ENCODE assay signal across 16 mouse cellular contexts in the genomic region with DNA sequence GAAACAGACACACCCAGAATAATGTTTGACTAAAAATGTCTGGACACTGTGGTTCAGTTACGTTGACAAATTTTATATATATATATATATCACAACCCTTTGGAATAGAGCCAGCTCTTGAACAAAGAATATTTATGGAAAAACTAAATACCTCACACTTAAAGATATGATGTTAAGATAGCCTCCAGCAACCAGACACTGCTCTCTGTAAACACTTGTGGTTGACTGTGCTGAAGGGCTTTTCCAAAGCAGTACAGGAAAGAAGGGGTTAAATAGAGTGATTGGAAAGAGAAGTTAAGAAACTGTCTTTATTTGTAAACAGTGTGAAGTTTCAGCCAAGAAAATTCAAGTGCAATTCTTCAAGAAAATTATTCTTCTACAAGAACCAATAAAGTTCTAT.
"Had no signal": no experiment of that assay in that cellular context is flagged by ENCODE, and none has a peak within 500 bp of the region (broad histone marks: within the 10 kb centered on the region; RNA-seq: fewer than 3 reads in every experiment).

No protein-coding gene starts in this region.

- DNase-seq: retina, postnatal 1 day; right cerebral cortex, adult 18-20 months; right cerebral cortex, postnatal 14 days; right cerebral cortex, postnatal 25 days; right cerebral cortex, postnatal 4 days; spleen, adult 18-20 months; thymus, adult 18-20 months; thymus, adult 2 months; thymus, postnatal 14 days; thymus, postnatal 25 days; thymus, postnatal 36 days; thymus, postnatal 4 days had no signal

- H3K27ac ChIP-seq: neural tube, embryonic 13.5 days; neural tube, embryonic 15.5 days; stomach, embryonic 15.5 days; stomach, postnatal 0 days had no signal

- H3K9ac ChIP-seq: neural tube, embryonic 13.5 days; neural tube, embryonic 15.5 days; stomach, embryonic 15.5 days had no signal

- H3K4me3 ChIP-seq: neural tube, embryonic 13.5 days; neural tube, embryonic 15.5 days; stomach, embryonic 15.5 days had no signal

- H3K4me2 ChIP-seq: neural tube, embryonic 13.5 days; neural tube, embryonic 15.5 days; stomach, embryonic 15.5 days had no signal

- H3K36me3 ChIP-seq: neural tube, embryonic 13.5 days; neural tube, embryonic 15.5 days; stomach, embryonic 15.5 days had no signal

- H3K27me3 ChIP-seq: neural tube, embryonic 13.5 days; neural tube, embryonic 15.5 days; stomach, embryonic 15.5 days had no signal

- H3K9me3 ChIP-seq: neural tube, embryonic 13.5 days; neural tube, embryonic 15.5 days; stomach, embryonic 15.5 days had no signal
